In genomic region chr10:84935553-84936209, GRCm38 (mm10) we compare ENCODE assay signal across 18 mouse cellular contexts. TPM values are rescaled to one million over a fixed set of nuclear protein-coding genes. Genes with fewer than 3 reads are reported as not detected.
DNase-seq lines count a peak whose midpoint lies in the region; ATAC-seq and TF ChIP-seq lines count a peak whose summit lies in the region.
"Had no signal": no experiment of that assay in that cellular context is flagged by ENCODE, and none has a peak within 500 bp of the region (broad histone marks: within the 10 kb centered on the region; RNA-seq: fewer than 3 reads in every experiment).

No protein-coding gene starts in this region.

- no peaks in the 10 kb centered on the region for H3K27me3 ChIP-seq in heart, adult 2 months (ENCODE audit: control insufficient read depth, insufficient read depth, low read length)
- H3K27me3 ChIP-seq in splenic B cell, adult 2 months (ENCODE audit: control insufficient read depth, insufficient read depth, low read length, poor library complexity, severe bottlenecking) = no peaks in the 10 kb centered on the region
- H3K27me3 ChIP-seq: embryonic facial prominence, embryonic 12.5 days had no signal

- no peak overlapping the region for H3K4me3 ChIP-seq in heart, adult 2 months
- H3K4me3 ChIP-seq in bone marrow macrophage, adult 2 months (ENCODE audit: insufficient read depth, low read length) = no peak overlapping the region
- H3K4me3 ChIP-seq: embryonic facial prominence, embryonic 12.5 days; myocyte had no signal

- TF ChIP-seq EP300 in heart, adult 2 months (IDR thresholded peaks at IDR 0.05; ENCODE audit: insufficient read depth, low read depth, low read length) = no peak

- H3K36me3 ChIP-seq in heart, adult 2 months (ENCODE audit: control insufficient read depth, insufficient read depth, low read length) = peaks cover 19% of the 10 kb centered on the region
- H3K36me3 ChIP-seq in splenic B cell, adult 2 months (ENCODE audit: control insufficient read depth, insufficient read depth, low read length, poor library complexity, severe bottlenecking) = no peaks in the 10 kb centered on the region

- H3K27ac ChIP-seq in heart, adult 2 months = peak overlapping the region; percentile 40
- H3K27ac ChIP-seq in bone marrow macrophage, adult 2 months (ENCODE audit: insufficient read depth, low read depth, low read length) = peak overlapping the region; percentile 28
- H3K27ac ChIP-seq: embryonic facial prominence, embryonic 12.5 days; hindbrain, embryonic 14.5 days had no signal

- no peak overlapping the region for H3K9ac ChIP-seq in heart, adult 2 months (ENCODE audit: low read depth, low read length)
- H3K9ac ChIP-seq: embryonic facial prominence, embryonic 12.5 days; hindbrain, embryonic 14.5 days had no signal

- H3K79me2 ChIP-seq in heart, adult 2 months (replicated peaks; ENCODE audit: control insufficient read depth, insufficient read depth, low read length) = peaks cover 5% of the 10 kb centered on the region

- TF ChIP-seq CTCF in heart, adult 2 months (IDR thresholded peaks at IDR 0.05) = no peak
- TF ChIP-seq CTCF in bone marrow macrophage, adult 2 months (IDR thresholded peaks at IDR 0.05; ENCODE audit: low read depth, low read length) = no peak

- H3K4me1 ChIP-seq in heart, adult 2 months (ENCODE audit: control insufficient read depth, insufficient read depth, low read length) = peaks cover 11% of the 10 kb centered on the region
- peaks cover 30% of the 10 kb centered on the region for H3K4me1 ChIP-seq in bone marrow macrophage, adult 2 months (ENCODE audit: control insufficient read depth, insufficient read depth, low read length)

- intact Hi-C loops in heart, adult 2 months (cut with DNase I) = no loop called here
- intact Hi-C loops in heart, postnatal 36 days (cut with DNase I) = no loop called here

- WGBS in heart, adult 2 months = 81% methylated on average over 7 of the region's 7 CpGs

- peak in 1 of 2 experiments; percentile 24 for DNase-seq in heart, adult 2 months
- no peak for DNase-seq in heart, postnatal 36 days
- peak; percentile 76 for DNase-seq in splenic B cell, adult 2 months (ENCODE audit: low read depth, low spot score)
- DNase-seq in right cerebral cortex, adult 2 months (ENCODE audit: low spot score in 2 of 2) = no peak
- DNase-seq in Muller cell, postnatal 12 days (ENCODE audit: inconsistent ontology term) = no peak
- DNase-seq in ovary, postnatal 14 days (ENCODE audit: low spot score) = no peak
- DNase-seq: cerebellum, adult 11-12 months; gastrocnemius, postnatal 25 days; kidney, adult 11 months; kidney, postnatal 14 days; layer of hippocampus, adult 9-11 months; right cerebral cortex, postnatal 14 days; thymus, postnatal 14 days had no signal

- TF ChIP-seq POLR2A in heart, adult 2 months (IDR thresholded peaks at IDR 0.05; ENCODE audit: insufficient read depth, low read depth, low read length) = no peak
- no peak for TF ChIP-seq POLR2A in bone marrow macrophage, adult 2 months (IDR thresholded peaks at IDR 0.05; ENCODE audit: borderline replicate concordance, low read depth, low read length)

- peak; percentile 98 for ATAC-seq in monocyte, adult 5-6 weeks (replicated peaks; ENCODE audit: insufficient number of reproducible peaks, low FRiP score, low TSS enrichment, poor library complexity, severe bottlenecking)

RNA-seq across cellular contexts. Expression of gene Ric8b, which starts 18.3 kb away (rescaled TPM):
- total RNA-seq in heart, adult 2 months (2021) = 10 to 100 TPM; 36.5 to 42.1 TPM
- 20.5 and 34.6 TPM in 2 replicates for polyA plus RNA-seq in heart, adult 2 months (2012; rRNA removed)
- total RNA-seq in heart, postnatal 36 days (2021) = 10 to 100 TPM; 35.5 to 40.9 TPM
- 11.7 and 14.0 TPM in 2 replicates for polyA plus RNA-seq in bone marrow macrophage, adult 2 months (2012; ENCODE audit: insufficient read depth, insufficient read length, missing spikeins)
- total RNA-seq in monocyte, adult 5-6 weeks (2017) = 25.4 to 32.3 TPM (median 27.0 TPM) in 3 replicates
